Mouse (Mus musculus): Measurements from ENCODE around the gene Sergef. TPM values are rescaled to one million over a fixed set of nuclear protein-coding genes. Genes with fewer than 3 reads are reported as not detected.

The Sergef gene
- total RNA-seq, 1 experiment = 5.4 TPM

DNA sequence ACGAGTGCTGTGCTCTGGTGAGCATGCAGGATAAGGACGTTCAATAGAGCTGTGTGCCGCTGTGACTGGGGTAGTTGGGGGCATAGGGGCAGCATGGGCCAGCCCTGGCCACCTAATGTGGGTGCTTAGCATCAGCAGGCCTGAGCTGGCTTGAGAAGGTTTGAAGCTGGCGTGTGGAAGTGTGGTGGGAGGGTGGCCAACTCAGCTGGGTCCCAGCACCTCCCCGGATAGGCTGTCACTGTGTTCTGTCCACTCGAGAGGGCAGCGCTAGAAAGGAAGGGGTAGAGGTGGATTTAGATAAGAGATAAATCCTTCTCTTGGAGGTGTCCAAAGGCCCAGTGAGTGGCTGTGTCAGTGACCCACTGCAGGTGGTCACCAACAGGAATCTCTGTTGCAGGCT lies 222.1 kb downstream of the Sergef start:
- TF ChIP-seq ZC3H11A (IDR thresholded peaks at IDR 0.05; ENCODE audit: borderline replicate concordance, low read depth, low read length) = no peak
- no peak for TF ChIP-seq CHD2 (IDR thresholded peaks at IDR 0.05; ENCODE audit: low read depth, low read length)
- no peak for TF ChIP-seq MAFK (IDR thresholded peaks at IDR 0.05; ENCODE audit: insufficient read depth, low read depth, low read length)
- no peak for TF ChIP-seq HCFC1 (IDR thresholded peaks at IDR 0.05; ENCODE audit: borderline replicate concordance, insufficient read depth, low read length)
- TF ChIP-seq ZNF384 (IDR thresholded peaks at IDR 0.05; ENCODE audit: low read depth, low read length) = no peak
- no peak overlapping the region for H3K9ac ChIP-seq (ENCODE audit: insufficient read depth, low read depth, low read length, poor library complexity, severe bottlenecking)
- no peak overlapping the region for H3K4me3 ChIP-seq (ENCODE audit: insufficient read depth in 1 of 2, low read depth in 1 of 2, low read length in 2 of 2, poor library complexity in 1 of 2, severe bottlenecking in 1 of 2)
- H3K36me3 ChIP-seq (ENCODE audit: control insufficient read depth, insufficient read depth, low read length, poor library complexity, severe bottlenecking) = no peaks in the 10 kb centered on the region
- no peak for DNase-seq (ENCODE audit: low read depth, low spot score)
- H3K9me3 ChIP-seq (ENCODE audit: control insufficient read depth, insufficient read depth, low read depth, low read length) = no peaks in the 10 kb centered on the region
- H3K27ac ChIP-seq (ENCODE audit: insufficient read depth, low read depth, low read length, poor library complexity, severe bottlenecking) = no peak overlapping the region
- in situ Hi-C loops (cut with MboI; ENCODE audit: low sequenced_read_pairs in 2 of 2, unreplicated experiment in 2 of 2) = no loop called here
- no peaks in the 10 kb centered on the region for H3K4me1 ChIP-seq (ENCODE audit: control insufficient read depth in 2 of 2, insufficient read depth in 2 of 2, low read length in 2 of 2, poor library complexity in 1 of 2)

GRCm38 (mm10) chr7:46415818-46416425 lies 223.7 kb downstream of the Sergef start:
- H3K4me3 ChIP-seq (ENCODE audit: insufficient read depth in 1 of 2, low read depth in 1 of 2, low read length in 2 of 2, poor library complexity in 1 of 2, severe bottlenecking in 1 of 2) = no peak overlapping the region
- DNase-seq (ENCODE audit: low read depth, low spot score) = no peak
- no peak overlapping the region for H3K27ac ChIP-seq (ENCODE audit: insufficient read depth, low read depth, low read length, poor library complexity, severe bottlenecking)
- H3K4me1 ChIP-seq (ENCODE audit: control insufficient read depth in 2 of 2, insufficient read depth in 2 of 2, low read length in 2 of 2, poor library complexity in 1 of 2) = no peaks in the 10 kb centered on the region
- H3K9ac ChIP-seq (ENCODE audit: insufficient read depth, low read depth, low read length, poor library complexity, severe bottlenecking) = no peak overlapping the region
- H3K36me3 ChIP-seq (ENCODE audit: control insufficient read depth, insufficient read depth, low read length, poor library complexity, severe bottlenecking) = no peaks in the 10 kb centered on the region
- in situ Hi-C loops (cut with MboI; ENCODE audit: low sequenced_read_pairs in 2 of 2, unreplicated experiment in 2 of 2) = no loop called here
- no peak for TF ChIP-seq HCFC1 (IDR thresholded peaks at IDR 0.05; ENCODE audit: borderline replicate concordance, insufficient read depth, low read length)
- TF ChIP-seq MAFK (IDR thresholded peaks at IDR 0.05; ENCODE audit: insufficient read depth, low read depth, low read length) = no peak
- TF ChIP-seq CHD2 (IDR thresholded peaks at IDR 0.05; ENCODE audit: low read depth, low read length) = no peak
- no peak for TF ChIP-seq ZNF384 (IDR thresholded peaks at IDR 0.05; ENCODE audit: low read depth, low read length)
- no peak for TF ChIP-seq ZC3H11A (IDR thresholded peaks at IDR 0.05; ENCODE audit: borderline replicate concordance, low read depth, low read length)
- H3K9me3 ChIP-seq (ENCODE audit: control insufficient read depth, insufficient read depth, low read depth, low read length) = no peaks in the 10 kb centered on the region

DNA sequence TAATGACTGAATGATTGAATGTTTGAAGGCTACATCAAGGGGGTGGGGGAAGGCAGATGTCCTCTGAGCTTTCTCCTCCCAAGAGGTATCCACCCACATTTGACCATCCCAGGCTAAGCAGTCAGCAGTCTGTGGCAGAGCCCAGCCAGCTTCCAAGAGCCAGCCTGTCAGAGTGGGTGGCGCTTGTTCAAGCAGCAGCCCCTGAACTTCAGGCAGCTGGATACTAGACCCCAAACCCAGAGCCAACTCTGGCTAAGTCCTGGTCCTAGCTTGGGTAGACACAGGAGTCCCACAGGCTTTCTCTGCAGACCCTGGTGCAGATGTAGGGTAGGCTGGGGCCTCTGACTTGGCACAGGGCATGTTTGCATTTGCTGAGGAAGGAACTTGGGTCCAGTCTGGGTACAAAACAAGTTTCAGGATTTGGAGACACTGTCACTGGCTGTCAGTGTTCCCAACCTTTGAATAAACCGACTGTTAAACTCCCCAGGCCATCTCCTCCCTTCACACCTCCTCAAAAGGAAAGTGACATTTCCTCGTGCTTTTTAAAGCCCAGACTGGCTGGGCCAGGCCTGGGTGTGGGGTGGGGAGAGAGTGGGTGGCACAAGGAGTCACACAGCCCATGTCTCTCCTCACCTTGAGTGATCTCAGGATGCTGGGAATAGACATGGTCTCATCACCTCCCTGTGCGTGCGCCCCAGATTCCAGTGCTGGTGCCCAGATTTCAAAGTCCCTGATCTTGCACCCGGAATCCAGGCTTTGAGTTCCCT lies 225.5 kb downstream of the Sergef start:
- H3K27ac ChIP-seq (ENCODE audit: insufficient read depth, low read depth, low read length, poor library complexity, severe bottlenecking) = no peak overlapping the region
- in situ Hi-C loops (cut with MboI; ENCODE audit: low sequenced_read_pairs in 2 of 2, unreplicated experiment in 2 of 2) = no loop called here
- no peaks in the 10 kb centered on the region for H3K9me3 ChIP-seq (ENCODE audit: control insufficient read depth, insufficient read depth, low read depth, low read length)
- TF ChIP-seq ZNF384 (IDR thresholded peaks at IDR 0.05; ENCODE audit: low read depth, low read length) (no peak), MAFK (IDR thresholded peaks at IDR 0.05; ENCODE audit: insufficient read depth, low read depth, low read length) (no peak), CHD2 (IDR thresholded peaks at IDR 0.05; ENCODE audit: low read depth, low read length) (no peak), ZC3H11A (IDR thresholded peaks at IDR 0.05; ENCODE audit: borderline replicate concordance, low read depth, low read length) (no peak), HCFC1 (IDR thresholded peaks at IDR 0.05; ENCODE audit: borderline replicate concordance, insufficient read depth, low read length) (no peak)
- H3K36me3 ChIP-seq (ENCODE audit: control insufficient read depth, insufficient read depth, low read length, poor library complexity, severe bottlenecking) = no peaks in the 10 kb centered on the region
- H3K4me1 ChIP-seq (ENCODE audit: control insufficient read depth in 2 of 2, insufficient read depth in 2 of 2, low read length in 2 of 2, poor library complexity in 1 of 2) = no peaks in the 10 kb centered on the region
- H3K4me3 ChIP-seq (ENCODE audit: insufficient read depth in 1 of 2, low read depth in 1 of 2, low read length in 2 of 2, poor library complexity in 1 of 2, severe bottlenecking in 1 of 2) = no peak overlapping the region
- H3K9ac ChIP-seq (ENCODE audit: insufficient read depth, low read depth, low read length, poor library complexity, severe bottlenecking) = no peak overlapping the region
- DNase-seq (ENCODE audit: low read depth, low spot score) = no peak

- Histone ChIP-seq H3K27ac (ENCODE audit: insufficient read depth, low read depth, low read length, poor library complexity, severe bottlenecking) (no peak overlapping the region), H3K9me3 (ENCODE audit: control insufficient read depth, insufficient read depth, low read depth, low read length) (no peaks in the 10 kb centered on the region), H3K36me3 (ENCODE audit: control insufficient read depth, insufficient read depth, low read length, poor library complexity, severe bottlenecking) (no peaks in the 10 kb centered on the region), H3K4me1 (ENCODE audit: control insufficient read depth in 2 of 2, insufficient read depth in 2 of 2, low read length in 2 of 2, poor library complexity in 1 of 2) (no peaks in the 10 kb centered on the region), H3K9ac (ENCODE audit: insufficient read depth, low read depth, low read length, poor library complexity, severe bottlenecking) (no peak overlapping the region), H3K4me3 (ENCODE audit: insufficient read depth in 1 of 2, low read depth in 1 of 2, low read length in 2 of 2, poor library complexity in 1 of 2, severe bottlenecking in 1 of 2) (no peak overlapping the region)
- TF ChIP-seq HCFC1 (IDR thresholded peaks at IDR 0.05; ENCODE audit: borderline replicate concordance, insufficient read depth, low read length) (no peak), ZNF384 (IDR thresholded peaks at IDR 0.05; ENCODE audit: low read depth, low read length) (no peak)
- DNase-seq (ENCODE audit: low read depth, low spot score) = no peak
- in situ Hi-C loops (cut with MboI; ENCODE audit: low sequenced_read_pairs in 2 of 2, unreplicated experiment in 2 of 2) = no loop called here
These were observed 226.8 kb downstream of the Sergef start for GRCm38 (mm10) chr7:46412823-46413222.

Measured in ES-E14 (cell line).